Mouse (Mus musculus): ENCODE measurements at regions not wholly inside any gene's neighbourhood (a gene's known extent, or its start where the extent isn't known, plus 50 kb on each side); places are given as distances from the start of the nearest gene placed in this dataset.

DNA sequence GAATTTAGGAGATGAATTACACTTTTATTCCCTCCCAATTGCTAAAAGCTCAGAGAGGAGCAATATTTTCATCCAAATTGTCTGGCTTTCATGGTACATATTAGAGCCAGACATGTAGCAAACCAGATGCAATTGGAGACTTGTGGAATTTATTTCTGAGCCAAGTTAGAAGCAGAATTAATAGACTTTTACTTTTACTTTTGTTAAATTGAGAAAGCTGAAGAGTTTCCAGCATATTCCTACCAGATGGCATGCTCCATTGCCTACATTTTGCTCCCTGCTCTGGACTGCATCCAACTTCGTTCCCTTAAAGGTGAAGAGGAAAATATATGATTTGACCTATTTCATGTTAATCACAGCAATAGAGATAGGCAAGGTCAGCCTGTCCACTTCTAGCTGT, 646.4 kb upstream of the Slit2 start:
- no peak for DNase-seq (ENCODE audit: low spot score)

DNA sequence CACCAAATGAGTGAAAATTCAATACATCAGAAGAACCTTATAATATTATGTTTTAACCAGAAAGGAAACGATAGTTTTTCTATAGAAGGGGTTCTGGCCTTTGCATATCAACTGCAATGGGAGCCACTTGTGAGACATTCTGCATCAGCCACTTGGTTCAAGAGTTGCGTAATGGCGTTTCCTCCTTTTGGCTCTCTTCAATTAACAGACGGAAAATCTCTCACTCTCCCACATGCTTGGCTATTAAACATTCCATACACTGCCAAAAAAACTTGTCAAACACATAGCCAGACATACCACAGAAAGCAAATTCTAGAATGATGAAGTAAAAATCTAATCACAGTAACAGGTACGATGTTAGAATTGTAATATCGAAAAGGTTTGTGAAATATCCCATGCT, 643.1 kb upstream of the Slit2 start:
- no peak for DNase-seq (ENCODE audit: low spot score)

DNA sequence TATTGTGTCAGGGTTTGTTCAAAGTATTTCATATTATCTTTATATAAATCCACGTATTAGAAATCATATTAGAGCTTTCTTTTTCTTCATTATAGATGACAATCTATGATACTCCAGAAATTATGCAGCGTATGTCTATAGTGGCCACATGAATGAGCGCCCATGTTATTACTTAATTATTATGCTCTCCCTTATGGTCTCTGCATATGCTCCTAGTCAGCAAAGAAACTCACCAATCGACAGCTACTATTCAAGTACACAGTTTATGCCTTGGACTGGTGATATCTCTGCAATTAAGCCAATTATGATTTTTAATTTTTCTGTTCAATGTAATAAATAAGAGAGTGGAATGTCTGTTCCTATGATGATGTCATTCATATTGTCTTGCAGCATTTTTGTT, 612.8 kb upstream of the Slit2 start:
- no peak for DNase-seq (ENCODE audit: low spot score)

DNA sequence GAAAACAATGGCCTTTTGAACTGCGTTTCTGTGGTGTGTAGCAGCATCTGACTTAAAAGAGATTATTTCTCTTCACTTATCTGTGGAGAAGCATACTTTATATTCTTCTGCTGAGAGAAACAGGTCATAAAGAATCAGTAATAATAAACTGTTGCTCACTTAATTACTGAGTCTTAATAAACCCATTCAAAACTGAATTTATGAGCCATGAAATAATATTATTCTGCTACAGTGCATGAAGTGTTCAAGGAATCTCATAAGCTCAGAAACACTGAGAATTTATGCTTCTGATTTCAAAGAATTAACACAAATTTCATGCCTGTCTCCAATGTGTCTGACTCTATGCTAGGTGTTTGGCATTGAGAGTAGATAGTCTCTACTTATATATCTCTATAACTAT, 597.0 kb upstream of the Slit2 start:
- no peak for DNase-seq (ENCODE audit: low spot score)

DNA sequence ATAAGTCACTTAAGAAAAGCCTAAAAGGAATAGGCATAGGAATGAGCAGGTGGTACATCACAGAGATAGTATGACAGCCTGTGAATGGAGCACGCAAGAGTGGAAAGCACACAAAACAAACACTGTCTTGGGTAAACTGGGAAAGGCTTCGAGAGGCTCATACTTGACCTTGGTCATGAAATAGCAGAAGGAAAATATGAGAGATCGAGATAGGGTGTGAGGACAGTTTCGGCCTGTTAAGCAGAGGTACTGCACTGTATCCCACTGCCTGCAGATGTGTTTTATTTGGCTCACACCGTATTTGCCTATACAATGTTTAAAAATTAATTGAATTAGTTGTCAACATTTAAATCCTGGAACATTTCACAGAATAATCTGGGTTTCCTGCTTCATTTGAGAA, 596.2 kb upstream of the Slit2 start:
- no peak for DNase-seq (ENCODE audit: low spot score)

DNA sequence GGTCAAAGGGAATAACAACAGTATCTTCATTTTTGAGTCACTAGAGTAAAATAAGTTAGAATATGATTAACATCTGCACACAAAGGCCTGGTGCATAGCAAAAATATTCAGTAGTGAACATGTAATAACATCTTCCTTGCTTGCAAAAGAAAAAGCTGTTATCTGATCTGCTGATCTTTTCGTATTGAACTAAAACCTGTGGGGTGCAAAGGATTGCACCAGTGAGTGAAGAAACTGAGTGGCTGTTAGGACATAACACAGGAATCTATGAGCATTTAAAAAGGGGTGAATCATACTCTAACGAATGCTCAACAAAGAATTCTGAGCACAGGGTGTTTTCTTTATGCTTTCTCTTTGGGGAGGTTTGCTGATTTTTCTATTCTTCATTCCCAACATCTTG, 592.2 kb upstream of the Slit2 start:
- DNase-seq (ENCODE audit: low spot score) = no peak

DNA sequence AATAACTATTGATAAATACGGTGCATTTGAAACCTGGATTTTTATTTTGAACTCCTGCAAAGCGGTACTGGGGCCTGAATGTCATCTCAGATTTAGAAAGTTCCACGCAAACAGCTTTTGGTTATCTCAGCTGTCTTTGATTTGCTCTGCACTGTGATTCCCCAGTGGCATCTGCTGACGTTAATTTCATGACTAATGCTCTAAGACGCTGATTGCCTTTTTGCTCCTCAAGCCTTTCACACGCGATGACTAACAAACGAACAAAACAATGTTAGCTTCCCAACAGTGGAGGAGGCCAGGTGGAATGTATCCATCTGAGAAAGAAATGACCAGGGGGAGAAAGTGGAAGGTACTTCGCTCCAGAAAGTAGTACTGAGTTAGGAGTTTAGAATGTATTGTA, 586.1 kb upstream of the Slit2 start:
- DNase-seq (ENCODE audit: low spot score) = no peak

DNA sequence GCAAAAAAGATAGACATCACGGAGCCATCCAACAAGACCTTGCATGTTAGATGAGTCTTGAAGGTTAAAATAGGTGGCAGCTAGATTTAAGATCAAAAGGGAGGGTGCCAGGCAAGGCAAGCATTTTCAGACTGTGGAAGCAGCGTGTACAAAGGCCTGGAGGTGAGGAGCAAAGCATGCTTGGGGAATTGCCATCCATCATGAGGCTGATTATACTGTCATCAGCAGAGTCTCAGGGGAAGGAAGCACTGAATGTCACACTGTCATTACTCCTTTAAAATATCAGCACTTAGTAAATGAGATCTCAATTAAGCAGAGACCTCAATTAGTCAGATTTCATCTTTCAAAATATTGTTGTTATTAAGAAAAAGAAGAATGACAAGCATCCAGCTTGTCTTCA, 561.0 kb upstream of the Slit2 start:
- DNase-seq (ENCODE audit: low spot score) = no peak

DNA sequence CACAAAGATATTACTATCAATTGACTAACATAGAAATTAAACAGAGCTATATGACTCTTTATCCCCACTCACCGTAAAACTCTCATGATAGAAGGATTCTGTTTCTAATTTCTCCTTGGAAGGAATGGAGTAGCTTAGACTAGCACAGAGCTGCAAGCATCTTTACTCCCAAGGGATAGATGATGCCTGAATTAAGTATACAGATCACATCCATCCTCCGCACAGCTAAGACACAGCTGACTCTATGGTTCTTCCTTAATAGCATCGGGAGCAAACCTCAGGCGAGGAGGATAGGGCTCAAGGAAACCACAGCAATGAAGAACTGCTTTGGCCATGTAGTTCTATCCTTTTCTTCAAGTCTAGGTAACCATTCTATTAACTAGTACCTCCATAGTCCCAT, 556.9 kb upstream of the Slit2 start:
- no peak for DNase-seq (ENCODE audit: low spot score)

DNA sequence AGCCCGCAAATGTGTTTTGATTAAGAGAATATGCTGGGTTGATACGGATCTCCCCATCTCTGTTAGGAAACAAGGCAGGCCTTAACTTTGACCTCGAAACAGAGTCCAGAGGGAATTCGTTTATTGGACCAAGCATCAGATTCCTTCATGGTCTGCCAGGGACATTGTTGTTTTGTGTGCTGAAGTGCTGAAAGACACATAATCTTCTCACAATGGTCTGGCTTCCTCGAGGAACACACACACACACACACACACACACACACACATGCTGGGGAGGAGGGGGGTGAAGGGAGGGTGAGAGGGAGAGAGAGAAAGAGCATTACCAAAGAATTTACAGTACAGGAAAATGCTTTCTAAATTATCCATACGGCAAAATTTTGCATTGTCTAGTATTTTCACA, 556.5 kb upstream of the Slit2 start:
- no peak for DNase-seq (ENCODE audit: low spot score)

DNA sequence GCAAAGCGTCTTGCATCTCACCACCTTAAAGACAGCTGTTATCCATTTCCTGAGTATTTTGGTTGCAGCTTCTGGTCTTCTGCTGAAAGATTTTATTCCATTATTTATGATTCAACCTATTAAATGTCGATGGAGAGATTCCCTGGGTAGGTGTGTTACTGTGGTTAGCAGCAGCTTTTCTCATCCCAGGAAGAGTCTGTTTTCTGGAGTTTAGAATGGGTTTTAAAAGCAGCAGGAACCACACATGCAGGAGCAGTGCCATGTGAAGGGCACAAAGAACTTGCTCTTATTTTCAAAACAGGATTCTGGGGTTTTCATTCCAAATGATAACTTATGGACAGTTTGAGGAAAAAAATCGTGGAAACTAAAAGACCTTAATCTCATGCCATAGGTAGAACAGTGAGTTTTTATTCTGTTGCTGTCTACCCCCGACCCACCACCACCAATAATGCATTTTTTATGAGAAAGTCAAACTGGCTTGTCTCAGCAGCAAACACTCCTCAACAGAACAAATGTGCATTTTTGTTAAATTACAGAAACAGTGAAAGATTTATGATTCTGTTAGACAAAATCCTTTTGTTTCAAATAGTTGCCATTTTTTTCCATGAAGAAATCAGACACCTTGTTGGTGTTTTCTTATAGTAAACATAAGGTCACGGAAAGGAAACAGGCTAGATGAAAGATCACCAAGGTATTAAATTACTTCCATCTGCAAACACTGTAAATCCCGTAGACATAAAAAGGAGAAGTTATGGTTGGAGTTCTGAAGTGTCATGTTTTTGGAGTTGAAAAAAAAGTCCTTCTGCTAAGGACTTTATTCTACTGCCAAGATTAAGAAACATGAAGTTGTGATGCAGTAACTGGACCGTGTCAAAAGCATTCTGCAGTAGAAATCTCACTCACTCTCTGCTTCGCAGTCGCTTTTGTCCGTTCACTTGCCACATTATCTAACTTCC, 553.4 kb upstream of the Slit2 start:
- no peak for DNase-seq (ENCODE audit: low spot score)

DNA sequence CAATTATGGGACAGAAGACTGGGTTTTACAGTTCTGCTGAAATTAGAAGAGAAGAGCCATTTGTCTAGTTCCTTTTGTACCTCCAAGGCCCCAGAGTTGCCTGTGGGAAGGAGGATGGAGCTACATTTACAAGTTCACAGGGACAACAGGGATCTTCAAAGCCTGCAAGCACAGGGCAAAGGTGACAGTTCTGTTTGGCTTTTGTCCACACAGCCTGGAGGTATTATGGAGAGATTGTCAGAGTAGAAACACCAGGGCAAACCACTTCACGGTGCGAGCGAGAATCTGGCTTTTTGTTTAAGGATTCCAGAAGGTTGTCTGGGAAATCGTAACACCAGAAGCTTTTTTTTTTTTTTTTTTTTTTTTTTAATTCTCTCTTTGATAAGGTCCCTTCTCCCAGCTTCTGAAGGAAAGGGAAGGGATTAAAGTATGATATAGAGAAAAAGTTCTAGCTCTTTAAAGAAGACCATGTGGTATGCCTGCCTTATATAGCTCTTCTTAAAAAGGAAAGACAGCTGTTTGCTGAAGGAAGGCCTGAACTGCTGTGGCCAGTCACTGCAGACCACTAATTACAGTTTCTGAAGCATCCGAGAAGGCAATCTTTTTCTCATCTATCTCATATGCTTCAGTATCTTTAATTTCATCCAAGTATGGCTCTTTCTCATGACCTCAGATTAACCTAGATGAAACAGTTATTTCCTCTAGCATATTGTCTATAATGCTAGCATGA, 551.2 kb upstream of the Slit2 start:
- no peak for DNase-seq (ENCODE audit: low spot score)

DNA sequence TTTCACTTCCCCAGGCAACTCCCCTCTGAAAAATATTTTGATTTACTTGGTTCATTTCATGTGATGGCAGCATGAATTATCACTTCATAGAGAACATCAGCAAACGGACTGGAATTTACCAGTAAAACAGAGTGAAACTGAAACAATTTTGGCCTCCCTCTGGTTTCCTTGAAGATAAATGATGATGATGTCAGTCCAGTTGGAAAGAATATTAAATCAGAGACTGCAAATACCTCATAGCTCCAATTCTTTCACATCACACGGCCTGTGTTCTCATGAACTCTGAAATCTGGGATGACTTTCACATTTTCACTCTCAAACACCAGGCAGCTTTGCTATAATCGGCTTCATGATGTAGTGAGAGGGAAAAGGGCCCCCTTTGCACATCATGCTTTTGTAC, 546.5 kb upstream of the Slit2 start:
- no peak for DNase-seq (ENCODE audit: low spot score)

DNA sequence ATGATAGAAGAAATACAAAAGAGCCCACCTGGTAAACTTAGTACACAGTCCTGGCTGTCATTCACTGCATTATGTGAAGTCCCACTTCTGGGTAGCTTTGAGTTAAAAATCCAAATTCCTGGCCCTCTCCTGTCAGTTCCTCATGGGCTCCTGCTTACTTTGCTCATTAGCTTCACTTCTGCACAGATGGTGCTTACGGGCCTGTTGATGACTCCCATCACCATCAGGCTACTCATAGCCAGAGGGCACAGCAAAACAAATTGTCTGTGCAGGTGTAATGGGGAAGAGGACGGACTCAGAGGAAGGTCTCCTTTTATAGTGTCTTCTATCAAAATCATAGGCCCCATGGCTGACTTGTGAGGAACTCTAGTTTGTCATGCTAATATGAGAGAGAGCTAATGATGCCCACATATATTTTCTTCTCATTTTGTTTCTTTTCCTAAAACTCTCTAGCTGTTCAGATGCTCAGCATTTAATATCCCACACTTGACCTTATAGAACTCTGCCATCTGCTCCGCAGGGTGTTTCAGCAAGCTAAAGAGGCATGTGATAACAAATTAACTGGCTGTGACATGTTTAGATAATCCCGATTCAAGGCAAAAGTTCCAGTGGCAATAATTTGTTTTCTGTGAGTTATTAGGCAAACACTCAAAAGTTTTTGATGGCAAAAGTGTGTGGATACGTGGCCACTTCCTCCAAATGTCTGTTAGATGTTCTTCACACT, 536.5 kb upstream of the Slit2 start:
- DNase-seq (ENCODE audit: low spot score) = no peak

DNA sequence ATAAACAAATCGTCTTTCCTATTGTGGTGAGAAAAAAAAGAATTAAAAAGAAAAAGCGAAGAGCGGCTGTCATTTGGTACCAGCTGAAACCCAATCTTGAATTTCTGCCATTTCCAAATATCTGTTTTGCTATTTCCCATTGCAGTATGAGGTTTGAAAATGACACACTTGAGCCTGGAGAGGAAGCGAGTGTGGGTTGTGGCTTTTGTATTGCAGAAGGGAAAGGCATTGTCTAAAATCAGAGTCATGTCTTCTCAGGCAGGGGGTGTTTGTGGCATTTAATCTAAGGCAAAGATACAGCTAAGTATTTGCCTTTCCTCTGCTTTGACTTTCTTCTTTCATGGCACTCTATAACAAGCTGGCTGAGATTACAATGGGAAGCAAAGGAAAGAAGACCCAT, 518.1 kb upstream of the Slit2 start:
- no peak for DNase-seq (ENCODE audit: low spot score)

DNA sequence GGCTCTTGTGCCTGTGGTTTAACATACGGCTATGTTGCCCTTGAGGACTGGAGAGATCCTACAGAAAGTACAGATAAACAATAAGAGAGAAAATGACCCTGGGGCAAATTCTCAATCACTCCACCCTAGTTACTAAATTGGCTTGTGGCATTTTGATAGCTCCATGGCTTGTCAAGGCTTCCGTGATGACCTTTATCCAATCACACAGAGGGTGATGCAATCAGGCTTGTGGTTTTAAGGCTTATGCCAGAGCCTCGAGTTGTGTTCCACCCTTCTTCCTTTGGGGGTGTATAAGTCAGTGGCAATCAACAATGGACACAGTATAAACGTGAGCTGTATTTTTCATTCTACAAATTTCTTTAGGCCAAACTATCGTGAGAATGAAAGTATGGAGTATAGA, 513.5 kb upstream of the Slit2 start:
- DNase-seq (ENCODE audit: low spot score) = no peak

DNA sequence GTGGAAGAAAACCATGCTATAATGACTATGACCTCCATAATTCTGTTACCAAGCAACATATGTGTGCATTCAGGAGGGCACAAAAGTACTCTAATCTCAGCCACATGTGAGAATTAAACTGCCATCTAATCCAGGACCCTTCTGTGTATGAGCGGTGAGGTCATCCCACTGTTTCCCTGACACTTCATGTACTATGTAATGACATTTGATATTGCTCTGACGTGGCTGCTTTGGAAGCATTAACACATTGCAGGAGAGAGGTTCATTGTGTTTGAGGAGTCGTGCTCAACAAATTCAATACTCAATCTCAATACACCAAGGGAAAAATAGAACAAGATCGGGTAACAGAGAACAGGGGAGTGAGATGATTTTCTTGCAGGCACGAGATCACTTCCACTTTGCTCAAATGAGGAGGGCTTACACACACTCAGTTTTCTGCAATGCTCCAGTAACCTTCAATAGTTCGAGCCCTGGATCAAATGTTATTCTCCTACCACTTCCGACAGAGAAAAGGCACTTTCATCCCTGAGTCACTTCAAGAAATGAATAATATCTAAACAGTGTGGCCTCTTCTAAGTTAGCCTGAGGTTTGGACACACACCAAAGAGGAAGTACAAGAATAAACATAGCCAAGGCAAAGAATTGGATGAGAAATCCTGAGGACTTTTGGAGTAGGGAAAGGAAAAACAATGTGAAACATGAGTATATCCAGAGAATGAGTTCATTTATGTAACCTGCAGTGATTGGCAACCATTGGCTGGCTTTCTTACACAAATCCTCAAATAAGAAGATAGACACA, 510.7 kb upstream of the Slit2 start:
- no peak for DNase-seq (ENCODE audit: low spot score)

DNA sequence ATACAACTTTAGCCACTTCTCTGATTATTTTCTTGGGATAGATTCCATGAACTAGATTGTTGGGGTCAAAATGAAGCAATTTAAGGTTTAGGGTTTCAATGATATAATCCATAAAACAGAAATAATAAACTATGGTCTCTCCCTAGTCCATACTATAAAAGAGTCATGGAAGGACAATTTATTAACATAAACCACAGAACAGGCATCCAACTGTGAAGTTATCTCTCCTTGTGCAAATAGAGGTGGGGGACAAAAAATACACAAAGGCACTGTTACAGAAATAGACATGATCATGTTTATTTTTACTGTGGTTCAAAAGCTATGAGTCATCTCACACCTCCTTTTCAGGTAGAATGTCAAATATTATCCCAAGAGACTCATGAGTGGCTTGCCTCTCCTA, 503.0 kb upstream of the Slit2 start:
- no peak for DNase-seq (ENCODE audit: low spot score)

DNA sequence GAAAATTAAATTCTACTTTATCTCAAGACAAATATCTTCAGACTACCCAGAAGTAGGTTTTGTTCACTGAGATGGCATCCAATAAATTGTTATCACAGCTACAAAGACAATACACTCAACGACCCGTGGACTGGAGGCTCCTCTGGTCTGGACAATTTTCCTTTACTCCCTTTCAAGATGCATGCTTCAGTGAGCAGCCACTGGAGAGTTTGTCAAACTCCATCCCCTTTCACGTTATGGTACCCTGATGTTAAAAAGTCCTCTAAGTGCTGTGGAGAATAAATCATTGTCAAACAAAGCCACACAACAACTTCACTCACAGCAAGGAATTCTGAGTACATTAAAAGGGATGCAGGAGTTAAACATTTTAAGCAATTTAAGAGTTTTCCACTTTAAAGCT, 486.7 kb upstream of the Slit2 start:
- no peak for DNase-seq (ENCODE audit: low spot score)

DNA sequence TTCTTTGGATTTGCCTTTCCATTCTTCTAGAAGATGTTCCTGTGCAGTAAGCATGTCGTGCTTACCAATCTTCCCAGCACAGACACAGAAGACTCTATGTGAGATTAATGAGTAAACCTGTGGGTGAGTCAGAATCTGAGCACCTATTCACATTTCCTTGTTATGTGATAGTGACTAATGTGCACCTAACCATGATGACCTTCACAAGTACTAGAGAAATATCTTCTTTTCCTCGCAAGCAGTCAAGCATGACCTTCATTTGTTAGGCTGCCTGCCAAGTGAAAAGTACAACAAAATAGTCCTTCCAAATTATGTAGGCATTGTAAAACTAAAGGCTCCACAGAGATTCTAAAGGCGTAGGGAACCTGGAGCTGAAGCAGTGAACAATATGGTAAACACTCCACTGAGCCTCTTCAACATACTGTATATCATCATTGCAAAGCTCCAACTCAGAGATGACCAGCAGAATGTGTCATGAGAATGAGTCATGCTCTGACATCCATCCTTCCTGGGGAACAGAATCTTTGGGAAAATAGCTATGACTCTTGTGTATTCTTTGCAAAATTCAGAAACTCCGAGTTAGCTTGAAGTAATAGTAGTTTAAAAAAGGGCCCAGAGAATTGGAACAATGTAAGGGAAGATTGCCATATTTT, 480.0 kb upstream of the Slit2 start:
- DNase-seq (ENCODE audit: low spot score) = peak; percentile 5

DNA sequence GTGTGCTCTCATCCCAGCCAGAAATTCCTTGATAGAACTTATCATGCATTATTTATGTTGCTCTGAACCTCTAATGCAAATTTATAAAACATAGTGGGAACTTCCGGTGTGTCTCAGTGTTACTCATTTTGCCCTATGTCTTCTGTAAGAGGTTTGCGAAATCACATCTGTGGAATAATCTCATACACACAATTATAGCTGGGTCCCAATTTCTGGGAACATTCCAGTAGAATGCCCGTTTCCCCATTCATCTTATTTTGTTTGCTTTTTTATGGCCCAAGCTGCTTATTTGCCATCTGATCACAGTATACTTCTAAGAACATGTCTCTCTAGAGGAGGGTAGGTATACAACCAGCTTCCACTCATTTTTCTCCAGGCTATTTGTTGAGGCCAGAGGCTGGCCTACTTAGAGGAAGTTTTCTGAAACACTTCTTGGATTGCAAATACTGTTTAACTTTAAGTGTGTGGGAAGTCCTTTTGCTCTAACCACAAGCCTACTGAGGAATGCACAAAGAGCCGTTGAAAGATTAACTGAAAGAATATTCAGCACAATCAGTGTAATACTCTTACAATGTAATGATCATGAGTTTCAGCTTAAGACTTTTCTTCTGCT, 474.1 kb upstream of the Slit2 start:
- DNase-seq (ENCODE audit: low spot score) = no peak

Measured in testis, postnatal 14 days (tissue).